In the genomic region with DNA sequence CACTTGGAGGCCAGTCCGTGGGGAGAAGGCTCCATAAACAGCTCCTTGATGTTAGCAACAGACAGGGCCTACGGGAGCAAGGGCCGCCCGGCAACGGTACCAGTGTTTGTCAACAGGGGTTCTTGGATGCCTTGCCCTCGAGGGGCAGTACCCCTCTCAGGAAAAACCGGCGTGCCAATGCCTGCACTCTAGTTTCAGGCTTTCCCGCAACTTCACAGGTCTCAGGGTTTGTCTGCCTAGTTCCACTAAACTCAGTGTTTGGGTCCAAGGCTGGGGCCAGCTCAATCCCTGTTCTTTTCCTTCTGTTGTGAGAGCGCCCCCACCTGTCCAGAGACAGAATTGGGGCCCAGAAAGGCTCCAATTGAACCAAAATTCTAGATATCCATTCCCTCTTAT, we compare ENCODE assay signal across 8 mouse cellular contexts. TPM values are rescaled to one million over a fixed set of nuclear protein-coding genes. Genes with fewer than 3 reads are reported as not detected.
DNase-seq lines count a peak whose midpoint lies in the region.

No protein-coding gene starts in this region.

- intact Hi-C loops in left cerebral cortex, postnatal 10 days (cut with DNase I) = no loop called here

- peak overlapping the region; percentile 95 for H3K4me3 ChIP-seq in megakaryocyte, embryonic 14.5 days (replicated peaks)

- H3K36me3 ChIP-seq in megakaryocyte, embryonic 14.5 days (replicated peaks; ENCODE audit: low read length) = peaks cover 71% of the 10 kb centered on the region

- H3K27me3 ChIP-seq in megakaryocyte, embryonic 14.5 days (replicated peaks) = no peaks in the 10 kb centered on the region

- no peaks in the 10 kb centered on the region for H3K9me3 ChIP-seq in megakaryocyte, embryonic 14.5 days

- DNase-seq in adrenal gland, adult (ENCODE audit: inconsistent age in 2 of 2, low spot score in 1 of 2) = peak; percentile 87 to 96
- peak; percentile 83 to 86 for DNase-seq in cerebellum, postnatal 25 days
- DNase-seq in gastrocnemius, adult 18-20 months (ENCODE audit: low spot score) = peak; percentile 86
- DNase-seq in induced T-regulatory cell, adult 2 months (ENCODE audit: low read depth) = peak; percentile 90
- DNase-seq in left cerebral cortex, postnatal 10 days (ENCODE audit: extremely low spot score in 1 of 2, low spot score in 2 of 2) = peak; percentile 54 to 83
- DNase-seq in skeletal muscle tissue, adult 2 months (ENCODE audit: low read depth, low spot score) = peak; percentile 60
- no peak for DNase-seq in Muller cell, postnatal 12 days (ENCODE audit: inconsistent ontology term)

- peaks cover 52% of the 10 kb centered on the region for H3K4me1 ChIP-seq in megakaryocyte, embryonic 14.5 days

RNA-seq across cellular contexts. Expression of a gene that starts 0.5 kb away (rescaled TPM):
- 1 to 10 TPM; 7.8 to 7.9 TPM for total RNA-seq in gastrocnemius, adult 18-20 months (2021)
- total RNA-seq in left cerebral cortex, postnatal 10 days (2021) = 10 to 100 TPM; 20.4 to 21.8 TPM
- 17.0 and 28.8 TPM in 2 replicates for polyA plus RNA-seq in megakaryocyte, embryonic 14.5 days (2012; ENCODE audit: insufficient read depth, low replicate concordance)

RNA-seq across cellular contexts. Expression of a gene that starts 6.3 kb away (rescaled TPM):
- total RNA-seq in gastrocnemius, adult 18-20 months (2021) = 10 to 100 TPM; 15.1 to 19.3 TPM
- total RNA-seq in left cerebral cortex, postnatal 10 days (2021) = 10 to 100 TPM; 51.5 to 53.4 TPM
- polyA plus RNA-seq in megakaryocyte, embryonic 14.5 days (2012; ENCODE audit: insufficient read depth, low replicate concordance) = 33.2 and 67.7 TPM in 2 replicates

RNA-seq across cellular contexts. Expression of a gene that starts 11.4 kb away (rescaled TPM):
- total RNA-seq in gastrocnemius, adult 18-20 months (2021) = 10 to 100 TPM; 12.0 to 13.0 TPM
- 10 to 100 TPM; 59.7 to 64.1 TPM for total RNA-seq in left cerebral cortex, postnatal 10 days (2021)
- 20.5 and 20.6 TPM in 2 replicates for polyA plus RNA-seq in megakaryocyte, embryonic 14.5 days (2012; ENCODE audit: insufficient read depth, low replicate concordance)

RNA-seq across cellular contexts. Expression of a gene that starts 13.3 kb away (rescaled TPM):
- total RNA-seq in gastrocnemius, adult 18-20 months (2021) = 10 to 100 TPM; 85.7 to 96.8 TPM
- total RNA-seq in left cerebral cortex, postnatal 10 days (2021) = 100 to 1,000 TPM; 110 to 114 TPM
- 18.6 and 97.6 TPM in 2 replicates for polyA plus RNA-seq in megakaryocyte, embryonic 14.5 days (2012; ENCODE audit: insufficient read depth, low replicate concordance)

RNA-seq across cellular contexts. Expression of a gene that starts 30.3 kb away (rescaled TPM):
- total RNA-seq in gastrocnemius, adult 18-20 months (2021) = 100 to 1,000 TPM; 804 to 821 TPM
- 100 to 1,000 TPM; 243 to 255 TPM for total RNA-seq in left cerebral cortex, postnatal 10 days (2021)
- 24.9 and 49.7 TPM in 2 replicates for polyA plus RNA-seq in megakaryocyte, embryonic 14.5 days (2012; ENCODE audit: insufficient read depth, low replicate concordance)

Comparison
In these comparisons a context has a peak if more than half of its experiments do, and no peak if none do; other contexts are left out.
1. RNA of a gene that starts 11.4 kb away (total RNA-seq): 59.7 to 64.1 TPM in left cerebral cortex, postnatal 10 days; 12.0 to 13.0 TPM in gastrocnemius, adult 18-20 months; every median in the first group is over 4 times any median in the second.